Mouse (Mus musculus): ENCODE measurements around the gene Cxcl3. TPM values are rescaled to one million over a fixed set of nuclear protein-coding genes. Genes with fewer than 3 reads are reported as not detected.

Cxcl3 gene
- total RNA-seq, 2 experiments from 2014 or later = 0.21 TPM; not detected in 1

DNA sequence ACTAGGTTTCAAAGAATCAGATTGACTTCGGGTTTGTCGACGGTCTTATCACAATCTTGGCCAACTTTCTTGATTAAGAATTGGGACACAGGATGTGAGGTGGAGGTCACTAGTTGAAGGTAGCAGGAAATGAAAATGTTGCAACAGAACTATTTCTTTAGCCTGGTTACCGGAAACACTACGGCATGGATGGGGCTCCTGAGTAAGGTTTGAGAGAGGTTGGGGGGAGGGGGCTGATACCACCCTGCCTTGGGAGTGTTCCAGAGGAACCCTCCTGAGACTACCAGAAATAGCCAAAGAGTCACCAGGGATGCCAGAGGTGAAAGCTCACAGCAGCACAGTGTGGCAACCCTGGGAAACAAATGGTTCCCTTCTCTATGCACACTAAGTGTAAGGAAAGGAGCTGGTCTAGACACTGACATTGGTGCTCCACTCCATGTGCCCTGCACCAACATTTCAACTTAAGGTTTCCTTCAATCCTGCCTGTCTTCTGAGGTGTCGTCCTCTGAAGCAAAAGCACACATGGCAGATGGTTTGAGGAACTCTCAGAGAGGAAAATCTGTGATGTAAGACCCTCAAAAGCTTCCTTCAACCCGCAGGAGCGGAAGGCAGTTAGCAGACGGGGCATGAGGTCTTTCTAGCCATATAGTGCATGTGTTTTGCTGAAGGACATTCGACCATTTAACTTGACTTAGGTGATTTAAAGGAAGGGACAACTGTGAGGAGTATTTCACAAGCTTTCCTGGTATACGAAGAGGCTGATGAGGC lies 3.6 kb downstream of the Cxcl3 start:
- ATAC-seq (replicated peaks; ENCODE audit: poor library complexity, severe bottlenecking) = peak; percentile 82

DNA sequence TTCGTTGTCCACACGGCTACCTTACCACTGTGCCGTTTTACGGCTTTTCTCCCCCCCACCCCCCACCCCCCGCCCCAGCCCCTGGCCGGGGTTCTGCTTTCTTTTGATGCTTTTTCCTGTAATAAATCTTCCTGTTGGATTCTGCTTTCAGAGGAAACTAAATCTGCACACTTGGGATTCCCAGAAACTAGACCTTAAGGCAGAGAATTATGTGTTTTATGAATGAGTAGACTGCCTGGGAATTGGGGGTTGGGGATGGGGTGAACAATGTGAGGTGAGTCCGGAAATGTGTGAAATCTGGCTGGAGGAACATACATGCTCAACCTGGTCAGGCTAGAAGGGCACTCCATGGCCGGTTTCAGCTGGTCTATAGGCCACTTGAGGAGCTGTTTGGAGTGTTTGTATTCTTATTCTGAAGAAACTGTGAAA lies 4.2 kb downstream of the Cxcl3 start:
- ATAC-seq (replicated peaks; ENCODE audit: poor library complexity, severe bottlenecking) = peak; percentile 10; the same call in 1 of the 2 replicates

DNA sequence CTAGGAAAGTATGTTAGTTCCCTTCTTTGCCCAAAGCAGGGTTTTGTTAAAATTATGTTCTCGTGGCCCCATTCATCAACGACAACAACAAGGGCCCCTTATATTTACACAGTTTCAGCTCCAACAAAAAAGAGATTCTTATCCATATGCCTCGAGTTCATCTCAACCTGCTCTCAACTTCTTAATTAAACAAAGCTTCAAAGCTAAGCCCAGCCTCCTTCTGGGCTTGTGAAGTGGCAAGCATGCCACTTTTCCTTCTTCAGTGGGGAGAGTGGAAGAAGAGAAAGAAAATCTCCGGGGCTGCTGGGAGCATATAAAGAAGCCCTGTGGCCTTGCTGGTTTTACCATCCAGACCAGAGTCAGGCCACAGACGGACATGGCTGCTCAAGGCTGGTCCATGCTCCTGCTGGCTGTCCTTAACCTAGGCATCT lies 8.3 kb downstream of the Cxcl3 start, which contains the start of gene Cxcl15:
Gene Cxcl15 (plus strand): TSS at position 340 of the 431 bp plus-strand sequence.
- ATAC-seq (replicated peaks; ENCODE audit: poor library complexity, severe bottlenecking) = no peak

- ATAC-seq (replicated peaks; ENCODE audit: poor library complexity, severe bottlenecking) = peak; percentile 42; the same call in 1 of the 2 replicates
Measured at GRCm38 (mm10) chr5:90795392-90795791, 9.5 kb downstream of the Cxcl3 start.

- ATAC-seq (replicated peaks; ENCODE audit: poor library complexity, severe bottlenecking) = no peak
Measured at GRCm38 (mm10) chr5:90804574-90804973, 18.7 kb downstream of the Cxcl3 start.

GRCm38 (mm10) chr5:90806050-90806449 lies 20.1 kb downstream of the Cxcl3 start:
- no peak for ATAC-seq (replicated peaks; ENCODE audit: poor library complexity, severe bottlenecking)

DNA sequence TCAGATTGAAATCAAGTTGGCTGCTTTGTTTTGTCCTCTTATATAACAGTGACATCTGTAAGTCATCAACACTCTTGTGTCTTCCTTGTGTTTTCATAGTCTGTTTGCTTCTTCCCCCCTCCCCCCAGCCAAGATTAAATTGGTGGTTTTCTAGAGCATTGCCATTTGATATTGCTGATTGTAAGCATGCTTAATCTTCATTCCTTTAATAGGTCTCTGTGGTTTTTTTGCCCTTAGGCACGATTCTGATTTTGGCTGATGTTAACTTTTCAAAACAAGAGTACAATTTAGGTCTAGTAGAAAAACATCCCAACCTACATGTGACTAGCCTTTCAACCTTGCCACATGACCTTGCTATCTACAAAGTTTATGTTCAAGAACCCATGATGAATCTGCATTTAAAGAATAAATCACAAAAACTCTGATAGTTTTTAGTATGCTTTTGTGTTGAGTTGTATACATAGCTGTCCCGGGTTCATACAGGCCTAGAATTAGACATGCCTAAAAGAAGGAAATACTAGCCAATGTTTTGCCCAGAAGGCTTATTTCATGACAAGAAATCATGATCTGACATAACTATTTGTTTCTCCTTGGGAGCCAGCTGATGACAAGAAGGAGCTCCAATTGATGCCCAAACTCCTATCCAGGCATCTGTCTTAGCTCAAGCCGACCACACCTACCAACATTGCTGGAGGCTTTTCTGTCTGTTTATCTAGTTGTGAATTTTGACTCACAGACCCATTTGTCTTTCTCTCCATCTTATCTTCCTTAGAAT lies 21.5 kb downstream of the Cxcl3 start:
- ATAC-seq (replicated peaks; ENCODE audit: poor library complexity, severe bottlenecking) = no peak

- ATAC-seq (replicated peaks; ENCODE audit: poor library complexity, severe bottlenecking) = no peak
Measured at GRCm38 (mm10) chr5:90819756-90820155, 33.9 kb downstream of the Cxcl3 start.

- ATAC-seq (replicated peaks; ENCODE audit: poor library complexity, severe bottlenecking) = no peak
Measured at GRCm38 (mm10) chr5:90832145-90832767, 46.4 kb downstream of the Cxcl3 start.

DNA sequence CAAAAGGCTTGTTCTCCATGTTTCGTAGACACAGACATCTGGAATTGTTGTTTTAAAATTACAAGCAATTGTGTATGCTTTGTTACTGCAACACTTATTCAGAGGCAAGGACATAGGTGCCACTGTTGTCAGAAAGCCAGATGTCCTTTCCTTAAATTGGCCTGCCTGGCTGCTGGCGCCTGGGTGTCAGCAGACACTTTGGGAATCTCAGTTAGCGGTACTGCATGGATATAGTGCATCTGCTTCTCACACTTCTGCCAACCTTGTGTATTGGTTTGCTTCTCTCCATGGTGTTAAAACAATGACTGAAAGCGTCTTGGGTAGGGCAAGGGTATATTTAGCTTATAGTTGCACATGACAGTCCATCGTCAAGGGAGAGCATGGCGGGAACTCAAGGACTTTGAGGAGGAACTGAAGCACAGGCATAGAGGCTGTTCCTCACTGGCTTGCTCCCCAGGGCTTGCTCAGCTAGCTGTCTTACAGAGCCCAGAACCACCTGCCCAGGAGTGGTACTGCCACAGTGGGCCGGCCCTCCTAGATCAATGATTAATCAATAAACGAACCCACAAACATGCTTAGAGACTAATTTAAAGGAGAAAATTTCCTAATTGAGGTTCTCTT lies 47.0 kb downstream of the Cxcl3 start:
- no peak for ATAC-seq (replicated peaks; ENCODE audit: poor library complexity, severe bottlenecking)

DNA sequence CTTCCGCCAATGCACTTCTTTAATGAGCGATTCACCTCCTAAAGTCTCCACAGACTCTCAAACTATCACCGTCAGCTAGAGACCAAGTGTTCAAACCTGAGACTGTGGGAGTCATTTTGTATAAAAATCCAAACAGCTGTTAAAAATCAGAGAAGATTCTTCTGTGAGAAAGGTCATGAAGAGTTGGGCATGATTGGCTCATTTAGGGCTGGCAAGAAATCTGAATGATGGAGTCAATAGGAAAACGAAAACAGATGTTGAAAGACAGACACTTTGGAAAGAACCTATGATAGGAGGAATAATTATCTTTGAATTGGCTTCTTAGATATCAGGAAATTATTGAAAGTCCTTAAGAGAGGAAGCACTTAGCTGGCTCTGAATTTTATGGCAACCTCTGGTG lies 48.5 kb downstream of the Cxcl3 start:
- ATAC-seq (replicated peaks; ENCODE audit: poor library complexity, severe bottlenecking) = no peak

GRCm38 (mm10) chr5:90838582-90838981 lies 52.7 kb downstream of the Cxcl3 start:
- no peak for ATAC-seq (replicated peaks; ENCODE audit: poor library complexity, severe bottlenecking)

Other genes with a start within 250 kb of the Cxcl3 start
- gene 5830473C10Rik, start 225.0 kb upstream of the Cxcl3 start, total RNA-seq (2014; fragmentation: Nextera tagmentation) = not detected in 2 replicates
- 0.47 TPM in 1 of 2 replicates, not detected in the other for gene 5830473C10Rik, start 225.0 kb upstream of the Cxcl3 start, total RNA-seq (2017)
- not detected in 2 replicates for gene Rassf6, start 145.4 kb upstream of the Cxcl3 start, total RNA-seq (2014; fragmentation: Nextera tagmentation)
- 0.36 TPM in 1 of 2 replicates, not detected in the other for gene Rassf6, start 145.4 kb upstream of the Cxcl3 start, total RNA-seq (2017)
- gene Cxcl5, start 26.7 kb upstream of the Cxcl3 start, total RNA-seq (2014; fragmentation: Nextera tagmentation) = not detected in 2 replicates
- not detected in 2 replicates for gene Cxcl5, start 26.7 kb upstream of the Cxcl3 start, total RNA-seq (2017)
- not detected in 2 replicates for gene Ppbp, start 17.6 kb upstream of the Cxcl3 start, total RNA-seq (2014; fragmentation: Nextera tagmentation)
- gene Ppbp, start 17.6 kb upstream of the Cxcl3 start, total RNA-seq (2017) = not detected in 2 replicates
- gene Pf4, start 13.7 kb upstream of the Cxcl3 start, total RNA-seq (2014; fragmentation: Nextera tagmentation) = 5.8 TPM in 1 of 2 replicates, not detected in the other
- 2.4 and 6.6 TPM in 2 replicates for gene Pf4, start 13.7 kb upstream of the Cxcl3 start, total RNA-seq (2017)
- gene Cxcl15, start 8.4 kb downstream of the Cxcl3 start, total RNA-seq (2014; fragmentation: Nextera tagmentation) = not detected in 2 replicates
- gene Cxcl15, start 8.4 kb downstream of the Cxcl3 start, total RNA-seq (2017) = not detected in 2 replicates
- gene Cxcl1, start 105.1 kb downstream of the Cxcl3 start, total RNA-seq (2014; fragmentation: Nextera tagmentation) = not detected in 2 replicates
- gene Cxcl1, start 105.1 kb downstream of the Cxcl3 start, total RNA-seq (2017) = 0.36 and 2.2 TPM in 2 replicates
- not detected in 2 replicates for gene Cxcl2, start 117.8 kb downstream of the Cxcl3 start, total RNA-seq (2014; fragmentation: Nextera tagmentation)
- 26.6 and 50.6 TPM in 2 replicates for gene Cxcl2, start 117.8 kb downstream of the Cxcl3 start, total RNA-seq (2017)
- 5.4 and 11.6 TPM in 2 replicates for gene Mthfd2l, start 145.0 kb downstream of the Cxcl3 start, total RNA-seq (2014; fragmentation: Nextera tagmentation)
- gene Mthfd2l, start 145.0 kb downstream of the Cxcl3 start, total RNA-seq (2017) = 8.9 and 9.1 TPM in 2 replicates
- not detected in 2 replicates for gene Epgn, start 241.4 kb downstream of the Cxcl3 start, total RNA-seq (2014; fragmentation: Nextera tagmentation)
- gene Epgn, start 241.4 kb downstream of the Cxcl3 start, total RNA-seq (2017) = not detected in 2 replicates